Mouse (Mus musculus) spleen, adult 2 months (tissue): ENCODE data around the gene Shroom2. TPM values are rescaled to one million over a fixed set of nuclear protein-coding genes. Genes with fewer than 3 reads are reported as not detected.

ENCODE experiments used
- DNase-seq, 2 experiments: peaks; one replicate each; pipeline versions ENCODE4 v3.0.0 to v3.0.0-alpha.2; 2012 to 2021; ENCODE audit warnings: low spot score in 2 of 2, low read depth in 1 of 2
- H3K27ac ChIP-seq: fragments of 200-500 bp; 2 replicates; pipeline ENCODE4 v1.5.1; 2012; ENCODE audit warnings: low read length, inconsistent platforms; ENCODE audit not compliant: insufficient read depth
- H3K27me3 ChIP-seq: fragments of 200-500 bp; 2 replicates; pipeline ENCODE4 v1.6.1; 2012; ENCODE audit warnings: mild to moderate bottlenecking, moderate library complexity, low read length, inconsistent platforms; ENCODE audit not compliant: control insufficient read depth, insufficient read depth
- H3K36me3 ChIP-seq: fragments of 200-500 bp; 2 replicates; pipeline ENCODE4 v1.6.1; 2012; ENCODE audit warnings: mild to moderate bottlenecking, low read length, inconsistent platforms; ENCODE audit not compliant: control insufficient read depth, insufficient read depth
- H3K4me1 ChIP-seq: fragments of 200-500 bp; 2 replicates; pipeline ENCODE4 v1.6.1; 2011; ENCODE audit warnings: inconsistent platforms; ENCODE audit not compliant: control insufficient read depth, insufficient read depth, insufficient read length
- H3K4me3 ChIP-seq: fragments of 200-500 bp; 2 replicates; pipeline ENCODE4 v1.5.1; 2011; ENCODE audit warnings: mild to moderate bottlenecking, inconsistent platforms; ENCODE audit not compliant: insufficient read depth, insufficient read length; ENCODE audit errors: extremely low read depth
- CTCF ChIP-seq: fragments of 200-500 bp; IDR thresholded peaks from 2 replicates; pipeline ENCODE4 v1.5.1; 2011; ENCODE audit warnings: mild to moderate bottlenecking, inconsistent platforms; ENCODE audit not compliant: insufficient read depth, insufficient read length, insufficient replicate concordance; ENCODE audit errors: extremely low read depth
- POLR2A ChIP-seq: fragments of 200-500 bp; IDR thresholded peaks from 2 replicates; pipeline ENCODE4 v1.6.1; 2011; ENCODE audit warnings: low read depth, low read length, inconsistent platforms
- WGBS: fragments of 180-500 bp; shearing (Covaris S2); methylation state at CpG from one replicate; pipeline ENCODE4 v1.1.7; 2018; 5-methylcytosine and 5-hydroxymethylcytosine counted together
- polyA plus RNA-seq: library from polyadenylated mRNA; depleted of rRNA; stranded (reverse); fragments of >200 nt; gene quantifications from 2 replicates; pipeline ENCODE4 v1.2.3, GENCODE M21; 2012; rRNA removed

Gene Shroom2
- polyA plus RNA-seq, result 0.38 and 0.67 TPM in 2 replicates

GRCm38 (mm10) chrX:152768891-152769599 lies at the start of gene Shroom2:
Gene Shroom2, minus strand, starts transcription at chrX:152769465.
- Histone ChIP-seq H3K4me1 (no peaks in the 10 kb centered on the region), H3K36me3 (no peaks in the 10 kb centered on the region), H3K4me3 (peak within 1 kb of the TSS; percentile 23; the same call in 1 of the 2 replicates), H3K27me3 (no peaks in the 10 kb centered on the region; the same call in 1 of the 2 replicates), H3K27ac (no peak within 1 kb of the TSS)
- no peak for TF ChIP-seq POLR2A
- TF ChIP-seq CTCF, result no peak
- no peak for DNase-seq
- WGBS, result 23% methylated on average over 46 of the region's 55 CpGs

GRCm38 (mm10) chrX:152818996-152819395 lies 49.7 kb upstream of the Shroom2 start:
- TF ChIP-seq POLR2A (no peak), CTCF (no peak)
- no peak for DNase-seq
- H3K4me1 ChIP-seq, result no peaks in the 10 kb centered on the region
- H3K27me3 ChIP-seq, result no peaks in the 10 kb centered on the region
- no peak overlapping the region for H3K27ac ChIP-seq
- no peak overlapping the region for H3K4me3 ChIP-seq
- no peaks in the 10 kb centered on the region for H3K36me3 ChIP-seq

GRCm38 (mm10) chrX:152813339-152813738 lies 44.1 kb upstream of the Shroom2 start:
- Histone ChIP-seq H3K4me3 (no peak overlapping the region), H3K27me3 (no peaks in the 10 kb centered on the region), H3K27ac (no peak overlapping the region), H3K4me1 (no peaks in the 10 kb centered on the region), H3K36me3 (no peaks in the 10 kb centered on the region)
- TF ChIP-seq CTCF (no peak), POLR2A (no peak)
- 33% methylated on average over 3 of the region's 3 CpGs for WGBS
- no peak for DNase-seq

GRCm38 (mm10) chrX:152805317-152805716 lies 36.1 kb upstream of the Shroom2 start:
- Histone ChIP-seq H3K27me3 (no peaks in the 10 kb centered on the region), H3K4me1 (no peaks in the 10 kb centered on the region), H3K36me3 (no peaks in the 10 kb centered on the region), H3K4me3 (no peak overlapping the region), H3K27ac (no peak overlapping the region)
- no peak for DNase-seq
- TF ChIP-seq CTCF (no peak), POLR2A (no peak)

- no peaks in the 10 kb centered on the region for H3K4me1 ChIP-seq
Measured at GRCm38 (mm10) chrX:152788611-152789010, 19.3 kb upstream of the Shroom2 start.

GRCm38 (mm10) chrX:152788129-152788528 lies 18.9 kb upstream of the Shroom2 start:
- Histone ChIP-seq H3K27me3 (no peaks in the 10 kb centered on the region), H3K36me3 (no peaks in the 10 kb centered on the region), H3K4me3 (no peak overlapping the region), H3K4me1 (no peaks in the 10 kb centered on the region), H3K27ac (no peak overlapping the region)
- TF ChIP-seq CTCF (no peak), POLR2A (no peak)
- WGBS, result 54% methylated on average over 1 of the region's 1 CpGs
- no peak for DNase-seq

More at GRCm38 (mm10) chrX:152788611-152789010, 19.3 kb upstream of the Shroom2 start:
- no peak overlapping the region for H3K4me3 ChIP-seq
- H3K27me3 ChIP-seq, result no peaks in the 10 kb centered on the region
- DNase-seq, result no peak
- 82% methylated on average over 2 of the region's 2 CpGs for WGBS
- no peak for TF ChIP-seq CTCF
- TF ChIP-seq POLR2A, result no peak
- H3K36me3 ChIP-seq, result no peaks in the 10 kb centered on the region
- no peak overlapping the region for H3K27ac ChIP-seq

- no peak for DNase-seq
- TF ChIP-seq POLR2A (no peak), CTCF (no peak)
- H3K4me3 ChIP-seq, result no peak within 1 kb of the TSS
Measured at GRCm38 (mm10) chrX:152781720-152782403, 12.6 kb upstream of the Shroom2 start, which contains the start of gene Gpr143. Gene Gpr143, plus strand, starts transcription at chrX:152781921.

More at GRCm38 (mm10) chrX:152781720-152782403, 12.6 kb upstream of the Shroom2 start, which contains the start of gene Gpr143:
- H3K27me3 ChIP-seq, result no peaks in the 10 kb centered on the region
- no peaks in the 10 kb centered on the region for H3K4me1 ChIP-seq
- 22% methylated on average over 26 of the region's 26 CpGs for WGBS
- H3K36me3 ChIP-seq, result no peaks in the 10 kb centered on the region
- no peak within 1 kb of the TSS for H3K27ac ChIP-seq
